Mouse (Mus musculus) limb, embryonic 11.5 days (tissue): ENCODE data around the gene Trim33. TPM values are rescaled to one million over a fixed set of nuclear protein-coding genes. Genes with fewer than 3 reads are reported as not detected.

Source experiments
- ATAC-seq: fragments of 200-750 bp; cut with Nextera tagmentation; 2 replicates; pipeline ENCODE4 v1.8.0; 2017; ENCODE audit warnings: low read depth; ENCODE audit not compliant: insufficient number of reproducible peaks, low FRiP score, low TSS enrichment
- DNase-seq: peaks from one replicate; pipeline ENCODE4 v3.0.0-alpha.2; 2015; ENCODE audit warnings: low spot score
- H3K27ac ChIP-seq: fragments of 300-500 bp; sonication (generic); replicated peaks from 2 replicates; pipeline ENCODE4 v1.5.1; 2014; ENCODE audit warnings: low read depth, mild to moderate bottlenecking, low read length
- H3K27me3 ChIP-seq: fragments of 300-500 bp; sonication (generic); 2 replicates; pipeline ENCODE4 v1.6.1; 2014; ENCODE audit warnings: mild to moderate bottlenecking, low read length, mixed read lengths; ENCODE audit not compliant: control insufficient read depth, insufficient read depth
- H3K36me3 ChIP-seq: fragments of 300-500 bp; sonication (generic); 2 replicates; pipeline ENCODE4 v1.6.1; 2014; ENCODE audit warnings: mild to moderate bottlenecking, low read length, moderate library complexity, mixed read lengths; ENCODE audit not compliant: control insufficient read depth, insufficient read depth
- H3K4me1 ChIP-seq: fragments of 300-500 bp; sonication (generic); 2 replicates; pipeline ENCODE4 v1.6.1; 2014; ENCODE audit warnings: low read length, mixed read lengths; ENCODE audit not compliant: control insufficient read depth, insufficient read depth
- H3K4me2 ChIP-seq: fragments of 300-500 bp; sonication (generic); 2 replicates; pipeline ENCODE4 v1.6.1; 2014; ENCODE audit warnings: low read depth, mild to moderate bottlenecking, moderate library complexity; ENCODE audit not compliant: severe bottlenecking
- H3K4me3 ChIP-seq: fragments of 300-500 bp; sonication (generic); 2 replicates; pipeline ENCODE4 v1.5.1; 2014; ENCODE audit warnings: low read depth, low read length
- H3K9ac ChIP-seq: fragments of 300-500 bp; sonication (generic); 2 replicates; pipeline ENCODE4 v1.6.1; 2014; ENCODE audit warnings: mild to moderate bottlenecking, low read length
- H3K9me3 ChIP-seq: fragments of 300-500 bp; sonication (generic); 2 replicates; pipeline ENCODE4 v1.6.1; 2016; ENCODE audit warnings: low read length; ENCODE audit not compliant: control insufficient read depth
- WGBS: fragments of 180-500 bp; shearing (Covaris S2); extraction: QIAGEN DNeasy Blood & Tissue Kit; methylation state at CpG from one replicate; pipeline ENCODE4 v1.1.7; 2014; 5-methylcytosine and 5-hydroxymethylcytosine counted together
- polyA plus RNA-seq: library from polyadenylated mRNA; unstranded; fragments of >200 nt; fragmentation: Nextera tagmentation; extraction: Ambion mirVana; gene quantifications from 2 replicates; pipeline ENCODE4 v1.2.1, GENCODE M21; 2014

The Trim33 gene
- polyA plus RNA-seq, 1 experiment from 2014 or later, result 27.5 TPM

- H3K4me3 ChIP-seq, result peak overlapping the region; percentile 99
- peak overlapping the region; percentile 92 for H3K9ac ChIP-seq
- no peaks in the 10 kb centered on the region for H3K27me3 ChIP-seq
- H3K4me1 ChIP-seq, result peaks cover 11% of the 10 kb centered on the region; the same call in 1 of the 2 replicates
- peak; percentile 50 for DNase-seq
- H3K9me3 ChIP-seq, result no peaks in the 10 kb centered on the region
- no peaks in the 10 kb centered on the region for H3K36me3 ChIP-seq
- WGBS, result 5% methylated on average over 11 of the region's 11 CpGs
- ATAC-seq, result no peak
- H3K27ac ChIP-seq, result peak overlapping the region; percentile 93; the same call in 1 of the 2 replicates
- peak overlapping the region; percentile 80 for H3K4me2 ChIP-seq
Observed at GRCm38 (mm10) chr3:103278561-103279181, 422 bp upstream of the Trim33 start.

GRCm38 (mm10) chr3:103280241-103280761 lies 1.2 kb downstream of the Trim33 start:
- Histone ChIP-seq H3K9me3 (no peaks in the 10 kb centered on the region), H3K4me3 (peak overlapping the region; percentile 99), H3K4me1 (peaks cover 11% of the 10 kb centered on the region; the same call in 1 of the 2 replicates), H3K4me2 (peak overlapping the region; percentile 80), H3K27me3 (no peaks in the 10 kb centered on the region), H3K27ac (peak overlapping the region; percentile 93), H3K36me3 (no peaks in the 10 kb centered on the region), H3K9ac (peak overlapping the region; percentile 92)
- ATAC-seq, result peak; percentile 64
- DNase-seq, result peak; percentile 70
- WGBS, result 0% methylated on average over 36 of the region's 36 CpGs

- WGBS, result 29% methylated on average over 5 of the region's 5 CpGs
Observed at GRCm38 (mm10) chr3:103280875-103281274, 1.8 kb downstream of the Trim33 start.

GRCm38 (mm10) chr3:103288761-103289160 lies 9.7 kb downstream of the Trim33 start:
- DNase-seq (no peak), ATAC-seq (no peak)
- no peaks in the 10 kb centered on the region for H3K9me3 ChIP-seq
- no peaks in the 10 kb centered on the region for H3K27me3 ChIP-seq
- no peak overlapping the region for H3K4me2 ChIP-seq
- 93% methylated on average over 4 of the region's 4 CpGs for WGBS
- H3K4me3 ChIP-seq, result no peak overlapping the region
- no peaks in the 10 kb centered on the region for H3K36me3 ChIP-seq
- H3K9ac ChIP-seq, result no peak overlapping the region
- H3K27ac ChIP-seq, result no peak overlapping the region
- H3K4me1 ChIP-seq, result no peaks in the 10 kb centered on the region

More at GRCm38 (mm10) chr3:103280875-103281274, 1.8 kb downstream of the Trim33 start:
- H3K4me3 ChIP-seq, result peak overlapping the region; percentile 99
- peak overlapping the region; percentile 80 for H3K4me2 ChIP-seq
- no peak overlapping the region; the same call in 1 of the 2 replicates for H3K27ac ChIP-seq
- H3K9ac ChIP-seq, result peak overlapping the region; percentile 92
- H3K9me3 ChIP-seq, result no peaks in the 10 kb centered on the region
- no peak for ATAC-seq
- DNase-seq, result no peak
- peaks cover 11% of the 10 kb centered on the region; the same call in 1 of the 2 replicates for H3K4me1 ChIP-seq
- H3K27me3 ChIP-seq, result no peaks in the 10 kb centered on the region
- no peaks in the 10 kb centered on the region for H3K36me3 ChIP-seq

GRCm38 (mm10) chr3:103291087-103291486 lies 12.0 kb downstream of the Trim33 start:
- no peak for DNase-seq
- Histone ChIP-seq H3K9me3 (no peaks in the 10 kb centered on the region), H3K27ac (no peak overlapping the region), H3K9ac (no peak overlapping the region), H3K36me3 (no peaks in the 10 kb centered on the region), H3K4me2 (no peak overlapping the region), H3K4me3 (no peak overlapping the region), H3K27me3 (no peaks in the 10 kb centered on the region), H3K4me1 (no peaks in the 10 kb centered on the region)
- no peak for ATAC-seq
- WGBS, result 97% methylated on average over 2 of the region's 2 CpGs

GRCm38 (mm10) chr3:103305411-103305982 lies 26.4 kb downstream of the Trim33 start:
- H3K4me1 ChIP-seq, result no peaks in the 10 kb centered on the region
- no peak overlapping the region for H3K9ac ChIP-seq
- H3K9me3 ChIP-seq, result no peaks in the 10 kb centered on the region
- ATAC-seq, result no peak
- no peak overlapping the region for H3K4me3 ChIP-seq
- 80% methylated on average over 6 of the region's 6 CpGs for WGBS
- H3K27ac ChIP-seq, result no peak overlapping the region
- DNase-seq, result no peak
- no peaks in the 10 kb centered on the region for H3K36me3 ChIP-seq
- H3K4me2 ChIP-seq, result no peak overlapping the region
- H3K27me3 ChIP-seq, result no peaks in the 10 kb centered on the region

GRCm38 (mm10) chr3:103309252-103309651 lies 30.2 kb downstream of the Trim33 start:
- H3K27me3 ChIP-seq, result no peaks in the 10 kb centered on the region
- no peak overlapping the region for H3K27ac ChIP-seq
- 89% methylated on average over 5 of the region's 5 CpGs for WGBS
- no peaks in the 10 kb centered on the region for H3K36me3 ChIP-seq
- H3K9me3 ChIP-seq, result no peaks in the 10 kb centered on the region
- no peak overlapping the region for H3K4me3 ChIP-seq
- H3K4me1 ChIP-seq, result no peaks in the 10 kb centered on the region
- no peak overlapping the region for H3K4me2 ChIP-seq
- ATAC-seq, result no peak
- DNase-seq, result no peak
- no peak overlapping the region for H3K9ac ChIP-seq

- 83% methylated on average over 1 of the region's 1 CpGs for WGBS
- no peak overlapping the region for H3K9ac ChIP-seq
- H3K4me1 ChIP-seq, result no peaks in the 10 kb centered on the region
- no peak overlapping the region for H3K4me2 ChIP-seq
- DNase-seq, result no peak
- H3K9me3 ChIP-seq, result no peaks in the 10 kb centered on the region
- H3K36me3 ChIP-seq, result no peaks in the 10 kb centered on the region
- no peak overlapping the region for H3K4me3 ChIP-seq
- no peak overlapping the region for H3K27ac ChIP-seq
- H3K27me3 ChIP-seq, result no peaks in the 10 kb centered on the region
- no peak for ATAC-seq
Observed at GRCm38 (mm10) chr3:103309750-103310149, 30.7 kb downstream of the Trim33 start.
